Mouse (Mus musculus) forelimb bud, embryonic 11.5 days (tissue): ENCODE results near the gene Adgra3.

Experiments
- DNase-seq: peaks from one replicate; pipeline ENCODE4 v3.0.0-alpha.2; 2012; ENCODE audit warnings: low read depth, low spot score

Gene Adgra3

GRCm38 (mm10) chr5:50058421-50059286 lies at the start of gene Adgra3:
Gene Adgra3 (minus strand): TSS chr5:50059006.
- DNase-seq, result peak; percentile 72

- DNase-seq, result peak; percentile 25
Measured at GRCm38 (mm10) chr5:50083441-50083840, 24.6 kb upstream of the Adgra3 start.

GRCm38 (mm10) chr5:50074245-50074644 lies 15.4 kb upstream of the Adgra3 start:
- DNase-seq, result no peak

- DNase-seq, result no peak
Measured at GRCm38 (mm10) chr5:50064236-50064635, 5.4 kb upstream of the Adgra3 start.

GRCm38 (mm10) chr5:50059586-50059985 lies 780 bp upstream of the Adgra3 start:
- DNase-seq, result no peak

GRCm38 (mm10) chr5:50057612-50058420 lies 990 bp downstream of the Adgra3 start:
- DNase-seq, result peak; percentile 38

GRCm38 (mm10) chr5:50052456-50052855 lies 6.3 kb downstream of the Adgra3 start:
- DNase-seq, result no peak

GRCm38 (mm10) chr5:50050668-50051425 lies 8.0 kb downstream of the Adgra3 start:
- no peak for DNase-seq

- DNase-seq, result no peak
Measured at GRCm38 (mm10) chr5:50050037-50050436, 8.8 kb downstream of the Adgra3 start.

- DNase-seq, result no peak
Measured at GRCm38 (mm10) chr5:50049506-50049905, 9.3 kb downstream of the Adgra3 start.

- DNase-seq, result no peak
Measured at GRCm38 (mm10) chr5:50048960-50049359, 9.8 kb downstream of the Adgra3 start.

GRCm38 (mm10) chr5:50048271-50048851 lies 10.4 kb downstream of the Adgra3 start:
- DNase-seq, result no peak

- no peak for DNase-seq
Measured at GRCm38 (mm10) chr5:50045180-50045579, 13.6 kb downstream of the Adgra3 start.

GRCm38 (mm10) chr5:50043677-50044076 lies 15.1 kb downstream of the Adgra3 start:
- DNase-seq, result no peak

GRCm38 (mm10) chr5:50042274-50042943 lies 16.4 kb downstream of the Adgra3 start:
- DNase-seq, result peak; percentile 17

- DNase-seq, result no peak
Measured at GRCm38 (mm10) chr5:50039521-50039920, 19.3 kb downstream of the Adgra3 start.

GRCm38 (mm10) chr5:50037666-50038065 lies 21.1 kb downstream of the Adgra3 start:
- DNase-seq, result no peak

GRCm38 (mm10) chr5:50034900-50035514 lies 23.8 kb downstream of the Adgra3 start:
- DNase-seq, result no peak

GRCm38 (mm10) chr5:50034231-50034630 lies 24.6 kb downstream of the Adgra3 start:
- no peak for DNase-seq

- no peak for DNase-seq
Measured at GRCm38 (mm10) chr5:50033660-50034059, 25.1 kb downstream of the Adgra3 start.
